Mouse (Mus musculus): ENCODE data around the gene Clec2d.
A peak's percentile ranks its signal among the peaks of the same experiment; 100 is the strongest.

Clec2d gene

GRCm38 (mm10) chr6:129225078-129225477, 44.7 kb downstream of the Clec2d start:
- DNase-seq (ENCODE audit: low spot score): no peak

GRCm38 (mm10) chr6:129228935-129229773, 48.7 kb downstream of the Clec2d start:
- no peak for DNase-seq (ENCODE audit: low spot score)

GRCm38 (mm10) chr6:129229774-129230578, 49.6 kb downstream of the Clec2d start:
- peak; percentile 65 for DNase-seq (ENCODE audit: low spot score)

GRCm38 (mm10) chr6:129232005-129232841, 51.8 kb downstream of the Clec2d start:
- DNase-seq (ENCODE audit: low spot score): no peak

GRCm38 (mm10) chr6:129232842-129233205, 52.4 kb downstream of the Clec2d start:
- DNase-seq (ENCODE audit: low spot score): no peak

GRCm38 (mm10) chr6:129233366-129233954, 53.0 kb downstream of the Clec2d start:
- DNase-seq (ENCODE audit: low spot score): no peak

- no peak for DNase-seq (ENCODE audit: low spot score)
Observed at GRCm38 (mm10) chr6:129233955-129234369, 53.5 kb downstream of the Clec2d start.

GRCm38 (mm10) chr6:129234456-129235360, 54.3 kb downstream of the Clec2d start:
- no peak for DNase-seq (ENCODE audit: low spot score)

GRCm38 (mm10) chr6:129235855-129236461, 55.5 kb downstream of the Clec2d start:
- DNase-seq (ENCODE audit: low spot score): no peak
